Mouse (Mus musculus) stomach, postnatal 0 days (tissue): ENCODE results near the gene Pprc1.

Source experiments
- CTCF ChIP-seq: IDR thresholded peaks from 2 replicates; pipeline ENCODE4 v1.5.1; 2016; ENCODE audit warnings: antibody characterized with exemption, low read depth, mild to moderate bottlenecking, moderate library complexity
- EP300 ChIP-seq: optimal IDR thresholded peaks from 2 replicates; pipeline ENCODE3; 2016; ENCODE audit warnings: antibody characterized with exemption

- TF ChIP-seq CTCF (no peak), EP300 (no peak)
Measured at GRCm38 (mm10) chr19:46016023-46016422, 28.7 kb upstream of the Pprc1 start.
